Mouse (Mus musculus) lung, embryonic 14.5 days (tissue): ENCODE measurements around the gene Myo1d. TPM values are rescaled to one million over a fixed set of nuclear protein-coding genes. Genes with fewer than 3 reads are reported as not detected.

Source experiments
- ATAC-seq: fragments of 200-750 bp; cut with Nextera tagmentation; 2 replicates; pipeline ENCODE4 v1.8.0; 2017; ENCODE audit warnings: mild to moderate bottlenecking, moderate TSS enrichment, moderate library complexity; ENCODE audit not compliant: insufficient read depth
- DNase-seq: peaks from one replicate; pipeline ENCODE4 v3.0.0-alpha.2; 2015
- H3K27ac ChIP-seq: fragments of 300-500 bp; sonication (generic); 2 replicates; pipeline ENCODE4 v1.5.1; 2014; ENCODE audit warnings: low read depth, mild to moderate bottlenecking, moderate library complexity
- H3K27me3 ChIP-seq: fragments of 300-500 bp; sonication (generic); 2 replicates; pipeline ENCODE4 v1.6.1; 2014; ENCODE audit warnings: low read length, control low read depth; ENCODE audit not compliant: insufficient read depth
- H3K36me3 ChIP-seq: fragments of 300-500 bp; sonication (generic); 2 replicates; pipeline ENCODE4 v1.6.1; 2014; ENCODE audit warnings: control low read depth; ENCODE audit not compliant: insufficient read depth
- H3K4me1 ChIP-seq: fragments of 300-500 bp; sonication (generic); 2 replicates; pipeline ENCODE4 v1.6.1; 2014; ENCODE audit warnings: antibody characterized with exemption, control low read depth; ENCODE audit not compliant: insufficient read depth
- H3K4me2 ChIP-seq: fragments of 300-500 bp; sonication (generic); 2 replicates; pipeline ENCODE4 v1.6.1; 2014; ENCODE audit warnings: mild to moderate bottlenecking
- H3K4me3 ChIP-seq: fragments of 300-500 bp; sonication (generic); 2 replicates; pipeline ENCODE4 v1.5.1; 2014; ENCODE audit warnings: low read depth, low read length
- H3K9ac ChIP-seq: fragments of 300-500 bp; sonication (generic); 2 replicates; pipeline ENCODE4 v1.6.1; 2014
- H3K9me3 ChIP-seq: fragments of 300-500 bp; sonication (generic); 2 replicates; pipeline ENCODE4 v1.6.1; 2016; ENCODE audit warnings: low read depth, low read length, control low read depth
- CTCF ChIP-seq: IDR thresholded peaks from 2 replicates; pipeline ENCODE4 v1.5.1; 2016; ENCODE audit warnings: antibody characterized with exemption, low read depth
- WGBS: fragments of 180-500 bp; shearing (Covaris S2); extraction: QIAGEN DNeasy Blood & Tissue Kit; methylation state at CpG from one replicate; pipeline ENCODE4 v1.1.7; 2014; 5-methylcytosine and 5-hydroxymethylcytosine counted together
- polyA plus RNA-seq: library from polyadenylated mRNA; unstranded; fragments of >200 nt; fragmentation: Nextera tagmentation; extraction: Ambion mirVana; gene quantifications from 2 replicates; pipeline ENCODE4 v1.2.1, GENCODE M21; 2014

The Myo1d gene
- polyA plus RNA-seq, 1 experiment from 2014 or later: 16.1 TPM

- H3K4me1 ChIP-seq: 0 out of 2 replicates have a peak, but pooled peaks cover 3% of the 10 kb centered on the region
- no peaks in the 10 kb centered on the region for H3K36me3 ChIP-seq
- no peaks in the 10 kb centered on the region for H3K27me3 ChIP-seq
- ATAC-seq: no peak
- H3K9me3 ChIP-seq: no peaks in the 10 kb centered on the region
- no peak overlapping the region for H3K9ac ChIP-seq
- H3K4me2 ChIP-seq: no peak overlapping the region
- H3K4me3 ChIP-seq: no peak overlapping the region
- H3K27ac ChIP-seq: no peak overlapping the region
- TF ChIP-seq CTCF: no peak
- WGBS: 26% methylated on average over 3 of the region's 3 CpGs
- DNase-seq: peak; percentile 57
These were observed 67.6 kb downstream of the Myo1d start for GRCm38 (mm10) chr11:80712201-80712600.

GRCm38 (mm10) chr11:80711336-80711735, 68.5 kb downstream of the Myo1d start:
- Histone ChIP-seq H3K4me3 (no peak overlapping the region), H3K27ac (no peak overlapping the region), H3K4me1 (no peaks in the 10 kb centered on the region), H3K9ac (no peak overlapping the region), H3K9me3 (no peaks in the 10 kb centered on the region), H3K36me3 (no peaks in the 10 kb centered on the region), H3K27me3 (no peaks in the 10 kb centered on the region), H3K4me2 (no peak overlapping the region)
- DNase-seq (peak; percentile 68), ATAC-seq (no peak)
- no peak for TF ChIP-seq CTCF
- 48% methylated on average over 6 of the region's 6 CpGs for WGBS

DNA sequence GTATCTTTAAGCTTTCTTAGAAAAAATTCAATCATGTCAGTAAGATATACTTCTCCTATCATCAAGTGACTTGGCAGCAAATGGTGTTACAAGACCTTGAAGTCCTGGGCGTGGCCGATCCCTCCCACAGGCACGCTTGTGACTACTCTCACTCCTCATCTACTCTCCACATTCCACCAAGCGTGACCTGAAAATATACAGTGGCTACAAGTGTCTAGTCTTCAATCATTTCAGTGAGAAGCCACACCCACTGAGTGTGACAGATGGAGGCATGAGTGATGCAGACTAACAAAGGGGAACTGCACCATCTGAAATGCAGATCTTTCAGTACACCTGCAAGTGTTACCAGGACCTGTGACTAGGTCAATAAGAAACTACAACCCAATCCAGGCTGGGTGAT, 79.2 kb downstream of the Myo1d start:
- H3K4me3 ChIP-seq: no peak overlapping the region
- H3K9ac ChIP-seq: no peak overlapping the region
- no peaks in the 10 kb centered on the region for H3K4me1 ChIP-seq
- no peaks in the 10 kb centered on the region for H3K27me3 ChIP-seq
- H3K36me3 ChIP-seq: no peaks in the 10 kb centered on the region
- H3K9me3 ChIP-seq: no peaks in the 10 kb centered on the region
- 56% methylated on average over 4 of the region's 4 CpGs for WGBS
- TF ChIP-seq CTCF: no peak
- ATAC-seq (no peak), DNase-seq (no peak)
- no peak overlapping the region for H3K27ac ChIP-seq
- no peak overlapping the region for H3K4me2 ChIP-seq

DNA sequence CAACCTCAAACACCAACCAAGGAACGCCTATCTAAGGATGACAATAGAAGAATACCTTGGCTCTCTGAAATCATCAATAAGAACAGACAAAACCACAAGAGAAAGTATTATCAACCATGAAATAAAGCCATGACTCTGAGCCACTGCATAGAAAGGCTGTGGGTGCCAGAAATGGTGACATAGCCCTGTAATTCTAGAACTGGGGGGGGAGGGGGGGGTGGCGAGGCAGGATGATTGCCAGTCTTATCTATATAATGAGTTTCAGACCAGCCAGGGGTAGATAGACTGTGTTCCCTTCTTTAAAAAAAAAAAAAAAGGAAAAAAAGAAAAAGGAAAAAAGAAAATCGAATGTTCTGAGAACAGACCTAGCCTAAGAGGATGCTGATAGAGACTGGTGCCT, 81.1 kb downstream of the Myo1d start:
- no peak overlapping the region for H3K4me2 ChIP-seq
- H3K27me3 ChIP-seq: no peaks in the 10 kb centered on the region
- H3K4me3 ChIP-seq: no peak overlapping the region
- H3K27ac ChIP-seq: no peak overlapping the region
- H3K36me3 ChIP-seq: no peaks in the 10 kb centered on the region
- DNase-seq: no peak
- 67% methylated on average over 3 of the region's 3 CpGs for whole genome bisulfite sequencing
- no peak for ATAC-seq
- no peaks in the 10 kb centered on the region for H3K4me1 ChIP-seq
- no peak for TF ChIP-seq CTCF
- no peak overlapping the region for H3K9ac ChIP-seq
- no peaks in the 10 kb centered on the region for H3K9me3 ChIP-seq

- peak; percentile 80 for TF ChIP-seq CTCF
- no peaks in the 10 kb centered on the region for H3K9me3 ChIP-seq
- no peak overlapping the region for H3K27ac ChIP-seq
- H3K4me3 ChIP-seq: no peak overlapping the region
- H3K36me3 ChIP-seq: no peaks in the 10 kb centered on the region
- ATAC-seq (no peak), DNase-seq (peak; percentile 86)
- no peaks in the 10 kb centered on the region for H3K4me1 ChIP-seq
- no peaks in the 10 kb centered on the region for H3K27me3 ChIP-seq
- H3K9ac ChIP-seq: no peak overlapping the region
- WGBS: 6% methylated on average over 4 of the region's 4 CpGs
- no peak overlapping the region for H3K4me2 ChIP-seq
These were observed 83.5 kb downstream of the Myo1d start for GRCm38 (mm10) chr11:80696350-80696749.

DNA sequence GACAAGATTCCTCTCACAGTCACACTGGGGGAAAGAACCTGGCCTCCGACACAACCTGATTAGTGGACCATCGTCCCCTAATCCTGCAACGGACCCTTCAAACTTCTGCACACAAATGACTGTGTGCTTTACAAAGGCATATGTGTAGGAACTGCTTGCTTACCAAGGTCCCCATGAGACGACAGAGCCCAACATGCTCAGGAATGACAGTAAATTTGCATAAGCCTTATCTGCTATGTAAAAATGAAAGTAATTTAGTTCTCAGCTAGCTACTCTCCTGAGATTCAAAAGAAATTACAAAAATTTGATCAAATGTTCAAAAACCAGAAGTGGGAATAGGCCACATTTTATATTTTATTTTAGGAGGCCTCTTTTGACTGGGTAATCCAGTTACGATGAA, 95.2 kb downstream of the Myo1d start:
- no peak overlapping the region for H3K4me3 ChIP-seq
- ATAC-seq (no peak), DNase-seq (no peak)
- no peaks in the 10 kb centered on the region for H3K9me3 ChIP-seq
- H3K4me2 ChIP-seq: no peak overlapping the region
- no peaks in the 10 kb centered on the region for H3K36me3 ChIP-seq
- TF ChIP-seq CTCF: no peak
- no peak overlapping the region for H3K9ac ChIP-seq
- H3K27me3 ChIP-seq: no peaks in the 10 kb centered on the region
- no peaks in the 10 kb centered on the region for H3K4me1 ChIP-seq
- WGBS: 77% methylated on average over 5 of the region's 5 CpGs
- H3K27ac ChIP-seq: no peak overlapping the region

DNA sequence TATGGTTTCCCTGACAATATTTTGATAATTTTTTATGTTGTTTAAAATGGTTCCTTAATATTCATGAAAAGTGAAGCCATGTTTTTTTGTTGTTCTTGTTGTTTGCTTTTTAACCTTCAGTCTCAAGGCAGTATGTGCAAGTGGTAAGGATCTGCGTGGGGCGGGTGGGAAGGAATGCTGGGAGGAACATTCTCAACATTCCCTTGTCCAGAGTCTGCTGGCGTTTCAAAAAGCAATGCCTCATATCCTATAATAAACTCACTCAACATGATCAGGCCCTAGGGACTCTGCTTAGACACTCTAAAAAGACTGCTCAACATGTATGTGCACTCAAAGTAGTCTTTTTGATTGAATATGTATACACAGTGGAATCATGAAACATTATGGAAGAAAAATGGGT, 97.1 kb downstream of the Myo1d start:
- no peaks in the 10 kb centered on the region for H3K27me3 ChIP-seq
- no peak for ATAC-seq
- H3K9ac ChIP-seq: no peak overlapping the region
- no peaks in the 10 kb centered on the region for H3K9me3 ChIP-seq
- peak; percentile 12 for DNase-seq
- H3K27ac ChIP-seq: no peak overlapping the region
- TF ChIP-seq CTCF: no peak
- WGBS: 34% methylated on average over 3 of the region's 3 CpGs
- no peaks in the 10 kb centered on the region for H3K36me3 ChIP-seq
- H3K4me2 ChIP-seq: no peak overlapping the region
- H3K4me1 ChIP-seq: no peaks in the 10 kb centered on the region
- no peak overlapping the region for H3K4me3 ChIP-seq

DNA sequence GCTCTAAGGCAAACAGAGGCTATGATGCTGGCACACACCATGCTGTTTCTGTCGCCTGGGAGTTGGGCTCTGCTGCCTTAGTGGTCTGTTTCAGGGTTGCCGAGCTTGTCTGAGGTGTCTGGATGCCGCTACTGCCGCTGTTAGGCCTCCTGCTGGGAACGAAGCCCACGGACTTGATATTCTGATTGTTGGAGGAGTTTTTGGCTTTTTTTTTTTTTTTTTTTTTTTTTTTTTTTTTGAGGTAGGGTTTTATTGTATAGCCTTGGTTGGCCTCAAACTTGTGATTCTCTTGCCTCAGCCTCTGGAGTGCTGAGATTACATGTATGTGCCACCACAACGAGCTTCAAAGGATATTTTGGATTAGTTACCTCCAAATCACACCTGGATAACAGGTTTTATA, 106.8 kb downstream of the Myo1d start:
- 0 out of 2 replicates have a peak, but pooled peaks cover 5% of the 10 kb centered on the region for H3K36me3 ChIP-seq
- H3K4me2 ChIP-seq: no peak overlapping the region
- H3K9ac ChIP-seq: no peak overlapping the region
- H3K27me3 ChIP-seq: no peaks in the 10 kb centered on the region
- 45% methylated on average over 7 of the region's 7 CpGs for WGBS
- TF ChIP-seq CTCF: no peak
- H3K27ac ChIP-seq: no peak overlapping the region
- H3K4me3 ChIP-seq: no peak overlapping the region
- DNase-seq (no peak), ATAC-seq (no peak)
- H3K9me3 ChIP-seq: no peaks in the 10 kb centered on the region
- no peaks in the 10 kb centered on the region for H3K4me1 ChIP-seq
